Mouse (Mus musculus) midbrain, embryonic 16.5 days (tissue): ENCODE data around the gene Ate1. TPM values are rescaled to one million over a fixed set of nuclear protein-coding genes. Genes with fewer than 3 reads are reported as not detected.

Experiments used
- ATAC-seq: fragments of 200-750 bp; cut with Nextera tagmentation; 2 replicates; pipeline ENCODE4 v1.8.0; 2017; ENCODE audit warnings: moderate TSS enrichment
- H3K27ac ChIP-seq: fragments of 300-500 bp; sonication (generic); 2 replicates; pipeline ENCODE4 v1.5.1; 2014; ENCODE audit warnings: mild to moderate bottlenecking, low read length, mixed read lengths
- H3K27me3 ChIP-seq: fragments of 300-500 bp; sonication (generic); 2 replicates; pipeline ENCODE4 v1.6.1; 2014; ENCODE audit warnings: low read depth, low read length, mixed read lengths; ENCODE audit not compliant: control insufficient read depth, insufficient read depth
- H3K36me3 ChIP-seq: fragments of 300-500 bp; sonication (generic); 2 replicates; pipeline ENCODE4 v1.6.1; 2014; ENCODE audit warnings: mild to moderate bottlenecking, low read length, moderate library complexity, mixed read lengths; ENCODE audit not compliant: control insufficient read depth, insufficient read depth
- H3K4me1 ChIP-seq: fragments of 300-500 bp; sonication (generic); 2 replicates; pipeline ENCODE4 v1.6.1; 2014; ENCODE audit warnings: mild to moderate bottlenecking, low read length, mixed read lengths; ENCODE audit not compliant: control insufficient read depth, insufficient read depth
- H3K4me2 ChIP-seq: fragments of 300-500 bp; sonication (generic); 2 replicates; pipeline ENCODE4 v1.6.1; 2014; ENCODE audit warnings: mild to moderate bottlenecking, low read length, mixed read lengths
- H3K4me3 ChIP-seq: fragments of 300-500 bp; sonication (generic); 2 replicates; pipeline ENCODE4 v1.5.1; 2014; ENCODE audit warnings: low read depth, mild to moderate bottlenecking, low read length, moderate library complexity, mixed read lengths
- H3K9ac ChIP-seq: fragments of 300-500 bp; sonication (generic); 2 replicates; pipeline ENCODE4 v1.6.1; 2014; ENCODE audit warnings: low read depth, low read length, mixed read lengths
- H3K9me3 ChIP-seq: fragments of 300-500 bp; sonication (generic); replicated peaks from 2 replicates; pipeline ENCODE4 v1.6.1; 2014; ENCODE audit warnings: mild to moderate bottlenecking, low read length, mixed read lengths; ENCODE audit not compliant: control insufficient read depth, poor library complexity, severe bottlenecking
- WGBS: fragments of 180-500 bp; shearing (Covaris S2); extraction: QIAGEN DNeasy Blood & Tissue Kit; methylation state at CpG from one replicate; pipeline ENCODE4 v1.1.7; 2014; 5-methylcytosine and 5-hydroxymethylcytosine counted together
- polyA plus RNA-seq: library from polyadenylated mRNA; unstranded; fragments of >200 nt; fragmentation: Nextera tagmentation; extraction: Ambion mirVana; gene quantifications from 2 replicates; pipeline ENCODE4 v1.2.1, GENCODE M21; 2015

Ate1 gene
- polyA plus RNA-seq, 1 experiment from 2014 or later = 120 TPM

DNA sequence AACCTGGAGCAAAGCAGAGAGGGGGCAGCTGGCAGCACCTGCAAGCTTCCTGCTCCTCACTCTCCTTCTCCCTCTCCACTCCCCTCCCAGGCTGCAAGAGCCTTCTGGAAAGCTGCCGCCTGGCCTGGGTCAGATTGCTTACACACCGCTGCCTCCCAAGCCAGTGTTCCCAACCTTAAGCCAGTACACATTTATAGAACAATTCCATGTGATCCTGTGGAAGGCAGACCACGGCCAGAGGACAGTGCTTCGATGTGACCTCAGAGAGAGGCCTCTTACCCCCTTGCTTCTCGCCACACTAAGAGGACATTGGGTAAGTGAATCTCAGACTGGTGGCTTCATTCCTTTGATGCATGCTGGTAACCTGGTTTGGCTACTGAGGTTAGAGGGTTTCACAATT is 32.6 kb upstream of the Ate1 start:
- no peak for ATAC-seq
- H3K4me3 ChIP-seq = no peak overlapping the region
- H3K27me3 ChIP-seq = no peaks in the 10 kb centered on the region
- H3K4me2 ChIP-seq = no peak overlapping the region
- H3K36me3 ChIP-seq = no peaks in the 10 kb centered on the region
- no peaks in the 10 kb centered on the region for H3K9me3 ChIP-seq
- WGBS = 54% methylated on average over 5 of the region's 5 CpGs
- H3K4me1 ChIP-seq = peaks cover 6% of the 10 kb centered on the region
- H3K9ac ChIP-seq = no peak overlapping the region
- H3K27ac ChIP-seq = no peak overlapping the region

DNA sequence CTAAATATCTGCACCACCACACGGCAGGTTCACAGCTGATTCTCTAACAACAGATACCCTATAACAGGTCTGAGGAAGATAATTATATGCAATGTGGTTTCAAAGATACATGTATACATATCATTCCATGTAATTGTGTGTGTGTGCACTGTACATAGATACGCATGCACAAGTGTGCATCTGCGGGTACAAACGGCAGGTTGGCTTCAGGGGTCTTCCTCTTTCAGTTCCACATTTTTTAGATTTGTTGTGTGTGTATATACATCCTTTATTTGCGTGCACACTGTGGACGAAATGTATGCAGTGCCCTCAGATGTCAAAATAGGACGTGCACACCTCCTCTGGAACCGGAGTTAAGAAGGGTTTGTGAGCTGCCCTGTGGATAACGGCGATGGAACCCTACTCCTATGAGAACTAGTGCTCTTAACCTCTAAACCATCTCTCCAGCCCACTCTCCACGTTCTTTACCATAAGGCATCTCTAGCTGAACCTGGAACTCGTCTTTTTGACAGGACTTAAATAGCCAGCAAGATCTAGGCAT is 27.5 kb upstream of the Ate1 start:
- no peak overlapping the region for H3K9ac ChIP-seq
- peak overlapping the region; percentile 73 for H3K4me2 ChIP-seq
- H3K9me3 ChIP-seq = no peaks in the 10 kb centered on the region
- H3K4me1 ChIP-seq = peaks cover 14% of the 10 kb centered on the region
- no peak overlapping the region for H3K4me3 ChIP-seq
- 0 out of 2 replicates have a peak, but pooled peaks cover 6% of the 10 kb centered on the region for H3K36me3 ChIP-seq
- H3K27me3 ChIP-seq = no peaks in the 10 kb centered on the region
- no peak for ATAC-seq
- H3K27ac ChIP-seq = peak overlapping the region; percentile 95; the same call in 1 of the 2 replicates
- 86% methylated on average over 12 of the region's 12 CpGs for WGBS

DNA sequence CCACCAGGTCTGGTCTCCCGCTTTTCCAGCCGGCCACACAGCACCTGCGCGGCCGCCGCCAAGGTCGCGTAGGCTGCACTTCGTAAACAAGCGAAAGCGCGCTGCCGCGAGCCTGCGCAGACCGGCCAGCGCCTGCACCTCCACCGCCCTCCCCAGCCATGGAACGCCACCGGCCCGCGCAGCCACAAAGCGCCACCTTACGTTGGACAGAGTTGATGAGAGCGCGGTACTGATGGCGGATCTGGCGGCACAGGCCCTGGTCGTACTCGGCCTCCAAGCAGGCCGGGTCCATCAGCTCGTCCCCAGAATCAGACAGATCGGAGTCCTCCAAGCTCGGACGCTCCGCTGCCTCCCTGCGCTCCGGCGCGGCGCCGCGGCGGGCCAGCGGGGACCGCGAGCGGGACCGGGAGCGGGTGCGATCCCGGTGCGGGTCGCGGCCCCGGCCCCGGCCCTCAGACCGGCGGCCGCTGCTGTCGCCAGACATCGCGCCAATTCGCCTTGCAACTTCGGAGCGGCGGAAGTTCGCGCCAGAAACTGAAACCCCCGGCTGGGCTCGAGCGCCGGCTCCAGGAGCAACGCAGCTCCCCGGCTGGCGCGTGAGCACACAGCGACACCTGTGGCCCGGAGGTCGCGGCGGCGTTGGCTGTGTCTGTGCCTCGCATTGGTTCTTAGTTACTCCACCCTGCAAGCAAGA is 26.8 kb upstream of the Ate1 start:
- Histone ChIP-seq H3K4me2 (peak overlapping the region; percentile 73), H3K9me3 (no peaks in the 10 kb centered on the region), H3K27me3 (no peaks in the 10 kb centered on the region), H3K4me3 (peak overlapping the region; percentile 94), H3K9ac (peak overlapping the region; percentile 92), H3K4me1 (peaks cover 14% of the 10 kb centered on the region), H3K27ac (peak overlapping the region; percentile 95), H3K36me3 (peaks cover 10% of the 10 kb centered on the region; the same call in 1 of the 2 replicates)
- peak; percentile 96 for ATAC-seq
- under 1% methylated on average over 79 of the region's 84 CpGs for WGBS

DNA sequence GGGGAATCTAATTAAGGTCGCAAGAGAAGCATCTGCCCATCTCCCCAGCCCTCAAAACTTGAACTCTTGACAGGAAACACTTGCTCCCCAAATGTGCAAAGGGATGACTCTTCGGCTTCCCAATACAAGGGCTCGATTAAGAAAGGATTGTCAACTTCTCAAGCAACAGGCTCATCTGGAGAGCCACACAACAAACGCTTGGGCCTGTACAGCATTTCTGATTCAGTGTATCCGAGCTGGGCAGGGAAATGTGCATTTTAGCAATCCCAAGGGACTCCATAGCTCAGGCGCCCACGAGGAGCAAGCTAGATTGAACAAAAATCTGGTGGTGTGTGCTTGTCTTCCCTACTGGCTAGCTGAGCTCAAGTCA is 26.2 kb upstream of the Ate1 start:
- Histone ChIP-seq H3K27me3 (no peaks in the 10 kb centered on the region), H3K9me3 (no peaks in the 10 kb centered on the region), H3K9ac (peak overlapping the region; percentile 92), H3K27ac (peak overlapping the region; percentile 95), H3K4me2 (peak overlapping the region; percentile 73), H3K4me3 (peak overlapping the region; percentile 94), H3K4me1 (peaks cover 14% of the 10 kb centered on the region), H3K36me3 (peaks cover 10% of the 10 kb centered on the region; the same call in 1 of the 2 replicates)
- 7% methylated on average over 7 of the region's 7 CpGs for WGBS
- ATAC-seq = no peak

DNA sequence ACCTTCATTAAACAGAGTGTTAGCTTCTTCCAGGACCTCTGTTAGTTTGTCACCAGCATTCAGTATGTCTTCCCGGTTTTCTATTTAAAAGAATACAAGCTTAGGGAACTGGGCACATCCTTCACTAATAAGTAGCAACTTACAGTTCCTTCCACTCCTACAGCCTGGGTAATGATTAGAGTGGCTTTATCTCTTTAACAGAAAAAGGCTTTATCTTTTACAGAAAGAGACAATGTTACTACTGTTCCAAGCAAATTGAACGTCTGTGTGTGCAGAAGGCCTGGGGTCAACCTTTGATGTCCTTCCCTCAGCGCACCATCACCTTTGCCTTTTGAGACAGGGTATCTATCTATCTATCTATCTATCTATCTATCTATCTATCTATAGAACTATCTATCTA is 25.7 kb upstream of the Ate1 start:
- Histone ChIP-seq H3K9me3 (no peaks in the 10 kb centered on the region), H3K27ac (no peak overlapping the region; the same call in 1 of the 2 replicates), H3K4me3 (peak overlapping the region; percentile 94), H3K27me3 (no peaks in the 10 kb centered on the region), H3K4me1 (peaks cover 14% of the 10 kb centered on the region), H3K36me3 (peaks cover 10% of the 10 kb centered on the region; the same call in 1 of the 2 replicates), H3K4me2 (peak overlapping the region; percentile 73), H3K9ac (peak overlapping the region; percentile 92; the same call in 1 of the 2 replicates)
- no peak for ATAC-seq
- WGBS = 47% methylated on average over 3 of the region's 3 CpGs

DNA sequence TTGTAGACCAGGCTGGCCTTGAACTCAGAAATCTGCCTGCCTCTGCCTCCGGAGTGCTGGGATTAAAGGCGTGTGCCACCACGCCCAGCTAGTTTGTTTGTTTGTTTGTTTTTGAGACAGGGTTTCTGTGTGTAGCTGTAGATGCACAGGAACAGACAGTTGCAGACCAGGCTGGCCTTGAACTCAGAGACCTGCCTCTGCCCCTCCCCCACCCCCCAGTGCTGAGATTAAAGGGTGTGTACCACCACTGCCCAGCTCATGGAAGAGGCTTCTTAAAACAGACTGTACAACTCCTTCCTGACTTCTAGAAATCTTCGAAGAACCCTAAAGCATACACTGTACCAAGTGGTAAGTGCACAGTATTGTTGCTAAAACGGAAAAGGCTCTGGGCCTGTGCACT is 25.2 kb upstream of the Ate1 start:
- Histone ChIP-seq H3K9me3 (no peaks in the 10 kb centered on the region), H3K9ac (no peak overlapping the region), H3K4me1 (peaks cover 14% of the 10 kb centered on the region), H3K27ac (no peak overlapping the region), H3K4me3 (no peak overlapping the region), H3K27me3 (no peaks in the 10 kb centered on the region), H3K4me2 (no peak overlapping the region; the same call in 1 of the 2 replicates), H3K36me3 (peaks cover 10% of the 10 kb centered on the region; the same call in 1 of the 2 replicates)
- no peak for ATAC-seq
- 95% methylated on average over 5 of the region's 5 CpGs for WGBS

DNA sequence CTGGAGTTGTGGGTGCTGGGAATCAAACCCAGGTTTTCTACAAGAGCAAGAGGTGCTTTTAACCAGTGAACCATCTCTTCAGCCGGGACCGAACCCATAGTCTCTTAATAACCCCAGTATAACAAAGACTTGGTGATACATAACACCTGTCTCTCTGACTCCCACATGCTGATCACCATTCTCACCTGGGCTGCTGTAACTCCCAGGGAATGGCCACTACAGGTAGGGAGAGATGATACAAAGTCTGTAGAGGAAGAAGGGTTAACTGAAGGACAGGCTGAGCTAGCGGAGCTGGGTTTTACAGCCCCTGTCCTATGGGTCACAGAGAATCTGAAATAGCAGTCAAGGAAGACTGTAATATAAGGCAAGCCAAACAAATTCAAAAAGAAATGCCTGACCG is 23.0 kb upstream of the Ate1 start:
- H3K4me2 ChIP-seq = no peak overlapping the region
- no peak for ATAC-seq
- no peak overlapping the region for H3K27ac ChIP-seq
- WGBS = 98% methylated on average over 4 of the region's 4 CpGs
- H3K4me1 ChIP-seq = peaks cover 14% of the 10 kb centered on the region
- no peaks in the 10 kb centered on the region for H3K9me3 ChIP-seq
- H3K36me3 ChIP-seq = peaks cover 18% of the 10 kb centered on the region
- no peak overlapping the region for H3K9ac ChIP-seq
- H3K27me3 ChIP-seq = no peaks in the 10 kb centered on the region
- no peak overlapping the region for H3K4me3 ChIP-seq

DNA sequence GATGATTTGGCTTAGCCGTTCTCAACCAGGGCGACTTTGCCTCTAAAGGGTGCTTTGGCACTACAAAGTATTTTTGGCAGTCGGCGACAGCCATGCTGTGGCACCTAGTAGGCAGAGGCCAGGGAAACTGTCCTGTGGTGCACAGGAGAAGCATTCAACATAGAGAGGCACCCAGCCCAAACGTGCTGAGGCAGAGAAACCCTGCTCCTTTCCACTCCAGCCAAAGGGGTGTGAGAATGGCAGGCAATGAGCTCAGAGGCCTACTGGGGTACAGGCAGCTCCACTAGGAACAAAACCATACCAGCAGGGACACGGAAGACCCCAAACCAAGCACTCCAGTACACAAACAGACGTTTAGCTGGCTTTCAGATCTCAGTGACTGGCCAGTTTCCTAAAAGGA is 20.0 kb upstream of the Ate1 start:
- H3K9me3 ChIP-seq = no peaks in the 10 kb centered on the region
- H3K27ac ChIP-seq = no peak overlapping the region
- peaks cover 4% of the 10 kb centered on the region; the same call in 1 of the 2 replicates for H3K4me1 ChIP-seq
- no peak overlapping the region for H3K9ac ChIP-seq
- 89% methylated on average over 7 of the region's 7 CpGs for WGBS
- H3K27me3 ChIP-seq = no peaks in the 10 kb centered on the region
- peaks cover 23% of the 10 kb centered on the region for H3K36me3 ChIP-seq
- no peak overlapping the region for H3K4me3 ChIP-seq
- ATAC-seq = no peak
- H3K4me2 ChIP-seq = no peak overlapping the region

DNA sequence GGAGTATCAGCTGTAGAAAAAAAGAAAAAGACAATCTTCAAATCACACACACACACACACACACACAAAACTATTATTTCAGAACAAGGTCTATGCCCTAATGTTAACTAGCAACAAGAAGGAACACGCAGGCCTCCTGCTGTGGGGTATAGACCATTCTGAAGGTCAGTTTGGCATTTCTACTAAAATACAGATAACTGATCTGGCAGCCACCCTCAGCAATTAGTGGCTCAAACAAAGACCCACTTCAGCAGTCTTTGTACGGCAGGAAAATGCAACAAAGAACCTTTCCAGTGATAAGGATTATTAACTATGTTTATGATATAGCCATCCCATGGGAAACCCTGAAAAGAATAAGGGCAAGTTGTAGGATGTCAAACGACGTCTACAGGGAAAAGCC is 16.9 kb upstream of the Ate1 start:
- Histone ChIP-seq H3K27me3 (no peaks in the 10 kb centered on the region), H3K9ac (no peak overlapping the region), H3K4me1 (peaks cover 3% of the 10 kb centered on the region; the same call in 1 of the 2 replicates), H3K9me3 (no peaks in the 10 kb centered on the region), H3K36me3 (peaks cover 14% of the 10 kb centered on the region), H3K4me3 (no peak overlapping the region), H3K4me2 (no peak overlapping the region), H3K27ac (no peak overlapping the region)
- 94% methylated on average over 4 of the region's 4 CpGs for WGBS
- ATAC-seq = no peak
